In genomic region chr10:22821267-22821666, GRCm38 (mm10) we compare ENCODE assay signal across 26 mouse cellular contexts. TPM values are rescaled to one million over a fixed set of nuclear protein-coding genes. Genes with fewer than 3 reads are reported as not detected.
A peak's percentile ranks its signal among the peaks of the same experiment; 100 is the strongest.
DNase-seq lines count a peak whose midpoint lies in the region; ATAC-seq and TF ChIP-seq lines count a peak whose summit lies in the region.
"Had no signal": no experiment of that assay in that cellular context is flagged by ENCODE, and none has a peak within 500 bp of the region (broad histone marks: within the 10 kb centered on the region; RNA-seq: fewer than 3 reads in every experiment).

No protein-coding gene starts in this region.

- H3K9ac ChIP-seq in lung, embryonic 15.5 days: no peak overlapping the region
- peak overlapping the region; percentile 55 for H3K9ac ChIP-seq in stomach, embryonic 16.5 days (ENCODE audit: low read length)
- H3K9ac ChIP-seq: embryonic facial prominence, embryonic 15.5 days; forebrain, embryonic 15.5 days; heart, embryonic 13.5 days; hindbrain, embryonic 12.5 days; limb, embryonic 15.5 days; liver, embryonic 14.5 days; midbrain, embryonic 15.5 days; neural tube, embryonic 12.5 days had no signal

- 54% methylated on average over 1 of the region's 1 CpGs for WGBS in kidney, adult 2 months
- 41% methylated on average over 1 of the region's 1 CpGs for WGBS in lung, embryonic 15.5 days
- WGBS in stomach, embryonic 16.5 days: 44% methylated on average over 1 of the region's 1 CpGs

- intact Hi-C loops in gastrocnemius, postnatal 14 days (cut with DNase I; ENCODE audit: low total_unique reads): no loop called here

- peak overlapping the region; percentile 51 for H3K4me2 ChIP-seq in lung, embryonic 15.5 days
- H3K4me2 ChIP-seq in stomach, embryonic 16.5 days (ENCODE audit: low read depth, low read length): peak overlapping the region; percentile 57; the same call in 1 of the 2 replicates
- H3K4me2 ChIP-seq: embryonic facial prominence, embryonic 15.5 days; forebrain, embryonic 15.5 days; hindbrain, embryonic 12.5 days; limb, embryonic 15.5 days; midbrain, embryonic 15.5 days; neural tube, embryonic 12.5 days had no signal

- no peaks in the 10 kb centered on the region for H3K36me3 ChIP-seq in kidney, adult 2 months (ENCODE audit: control insufficient read depth, insufficient read depth, low read length)
- H3K36me3 ChIP-seq in lung, embryonic 15.5 days: no peaks in the 10 kb centered on the region
- H3K36me3 ChIP-seq in stomach, embryonic 16.5 days (ENCODE audit: control insufficient read depth, insufficient read depth, low read length): no peaks in the 10 kb centered on the region
- H3K36me3 ChIP-seq: embryonic facial prominence, embryonic 15.5 days; forebrain, embryonic 15.5 days; heart, embryonic 13.5 days; hindbrain, embryonic 12.5 days; limb, embryonic 15.5 days; midbrain, embryonic 15.5 days; neural tube, embryonic 12.5 days had no signal

- no peak for ATAC-seq in lung, embryonic 15.5 days (ENCODE audit: borderline replicate concordance, extremely low read depth, low FRiP score, low TSS enrichment)
- no peak for ATAC-seq in stomach, embryonic 16.5 days (ENCODE audit: insufficient read depth, low FRiP score)
- ATAC-seq: forebrain, embryonic 15.5 days; inflammation-experienced regulatory T-cells, adult 6 months; midbrain, embryonic 15.5 days had no signal

- H3K9me3 ChIP-seq in lung, embryonic 15.5 days: no peaks in the 10 kb centered on the region
- H3K9me3 ChIP-seq in stomach, embryonic 16.5 days (replicated peaks; ENCODE audit: control insufficient read depth, low read length): no peaks in the 10 kb centered on the region
- H3K9me3 ChIP-seq: embryonic facial prominence, embryonic 15.5 days; forebrain, embryonic 15.5 days; heart, embryonic 13.5 days; hindbrain, embryonic 12.5 days; limb, embryonic 15.5 days; midbrain, embryonic 15.5 days; neural tube, embryonic 12.5 days had no signal

- no peak for DNase-seq in kidney, adult 2 months
- no peak for DNase-seq in kidney, adult 18-20 months
- no peak for DNase-seq in lung, postnatal 10 days
- DNase-seq in retina, embryonic 14.5 days (ENCODE audit: low spot score): peak; percentile 19
- no peak for DNase-seq in gastrocnemius, postnatal 14 days
- DNase-seq: adrenal gland, postnatal 25 days; cerebellum, adult 8-10 months; cerebellum, postnatal 36 days; embryo, embryonic 11 days; gastrocnemius, postnatal 25 days; left cerebral cortex, postnatal 4 days; thymus, postnatal 14 days had no signal

- H3K4me1 ChIP-seq in kidney, adult 2 months (ENCODE audit: control insufficient read depth, insufficient read depth, low read length): no peaks in the 10 kb centered on the region
- H3K4me1 ChIP-seq in lung, embryonic 15.5 days: peaks cover 24% of the 10 kb centered on the region
- H3K4me1 ChIP-seq in stomach, embryonic 16.5 days (ENCODE audit: control insufficient read depth, insufficient read depth, low read length): peaks cover 8% of the 10 kb centered on the region; the same call in 1 of the 2 replicates

- TF ChIP-seq POLR2A in kidney, adult 2 months (IDR thresholded peaks at IDR 0.05; ENCODE audit: low read depth, low read length): no peak

- H3K27me3 ChIP-seq in kidney, adult 2 months (replicated peaks; ENCODE audit: control insufficient read depth, insufficient read depth, low read length): peaks cover 6% of the 10 kb centered on the region
- peaks cover 26% of the 10 kb centered on the region for H3K27me3 ChIP-seq in lung, embryonic 15.5 days
- H3K27me3 ChIP-seq in stomach, embryonic 16.5 days (ENCODE audit: control insufficient read depth, insufficient read depth, low read length): peaks cover 7% of the 10 kb centered on the region

- no peak overlapping the region for H3K4me3 ChIP-seq in kidney, adult 2 months (ENCODE audit: insufficient read depth, low read depth, low read length)
- H3K4me3 ChIP-seq in lung, embryonic 15.5 days: no peak overlapping the region
- peak overlapping the region; percentile 10; the same call in 1 of the 2 replicates for H3K4me3 ChIP-seq in stomach, embryonic 16.5 days (replicated peaks; ENCODE audit: low read length)
- H3K4me3 ChIP-seq: embryonic facial prominence, embryonic 15.5 days; forebrain, embryonic 15.5 days; heart, embryonic 13.5 days; hindbrain, embryonic 12.5 days; limb, embryonic 15.5 days; midbrain, embryonic 15.5 days; neural tube, embryonic 12.5 days had no signal

- peak overlapping the region; percentile 84 for H3K27ac ChIP-seq in kidney, adult 2 months (ENCODE audit: insufficient read depth, low read depth, low read length)
- peak overlapping the region; percentile 81 for H3K27ac ChIP-seq in lung, embryonic 15.5 days
- peak overlapping the region; percentile 97 for H3K27ac ChIP-seq in stomach, embryonic 16.5 days (ENCODE audit: low read length)
- H3K27ac ChIP-seq: embryonic facial prominence, embryonic 15.5 days; forebrain, embryonic 15.5 days; hindbrain, embryonic 12.5 days; limb, embryonic 15.5 days; liver, embryonic 14.5 days; macrophage; midbrain, embryonic 15.5 days; neural tube, embryonic 12.5 days had no signal

- no peak for TF ChIP-seq CTCF in kidney, adult 2 months (conservative IDR thresholded peaks at IDR 0.05; ENCODE audit: insufficient read depth, insufficient read length, low read depth, low read length)

RNA-seq across cellular contexts. Expression of gene Tcf21, which starts 1.3 kb away (rescaled TPM):
- polyA plus RNA-seq in kidney, adult 2 months (2012; rRNA removed): 124 and 141 TPM in 2 replicates
- 279 and 296 TPM in 2 replicates for polyA plus RNA-seq in lung, embryonic 15.5 days (2015; fragmentation: Nextera tagmentation; extraction: Ambion mirVana)
- polyA plus RNA-seq in stomach, embryonic 16.5 days (2015; fragmentation: Nextera tagmentation; extraction: Ambion mirVana): 189 and 202 TPM in 2 replicates
- not detected for total RNA-seq in gastrocnemius, postnatal 14 days (2021)
- total RNA-seq: ES-E14; gastrocnemius, postnatal 25 days; left cerebral cortex, adult 8-10 months; left cerebral cortex, postnatal 4 days had no signal
- polyA plus RNA-seq: macrophage had no signal
